Mouse (Mus musculus): ENCODE results near the gene Slx1b. TPM values are rescaled to one million over a fixed set of nuclear protein-coding genes. Genes with fewer than 3 reads are reported as not detected.

Gene Slx1b
- total RNA-seq, 1 experiment = 22.3 TPM

GRCm38 (mm10) chr7:126704121-126704980 lies 8.8 kb upstream of the Slx1b start:
- in situ Hi-C loops (cut with MboI; ENCODE audit: low sequenced_read_pairs in 2 of 2, unreplicated experiment in 2 of 2) = no loop called here
- peaks cover 5% of the 10 kb centered on the region for H3K36me3 ChIP-seq (ENCODE audit: control insufficient read depth, insufficient read depth, low read length, poor library complexity, severe bottlenecking)
- peaks cover 3 to 10% of the 10 kb centered on the region in 2 experiments; a peak in 1 of 4 replicates for H3K4me1 ChIP-seq (ENCODE audit: control insufficient read depth in 2 of 2, insufficient read depth in 2 of 2, low read length in 2 of 2, poor library complexity in 1 of 2)
- no peak for DNase-seq (ENCODE audit: low read depth, low spot score)
- H3K9ac ChIP-seq (ENCODE audit: insufficient read depth, low read depth, low read length, poor library complexity, severe bottlenecking) = peak overlapping the region; percentile 32; the same call in 1 of the 2 replicates
- TF ChIP-seq ZC3H11A (IDR thresholded peaks at IDR 0.05; ENCODE audit: borderline replicate concordance, low read depth, low read length) = no peak
- TF ChIP-seq ZNF384 (IDR thresholded peaks at IDR 0.05; ENCODE audit: low read depth, low read length) = no peak
- no peak for TF ChIP-seq HCFC1 (IDR thresholded peaks at IDR 0.05; ENCODE audit: borderline replicate concordance, insufficient read depth, low read length)
- no peak for TF ChIP-seq CHD2 (IDR thresholded peaks at IDR 0.05; ENCODE audit: low read depth, low read length)
- TF ChIP-seq MAFK (IDR thresholded peaks at IDR 0.05; ENCODE audit: insufficient read depth, low read depth, low read length) = no peak
- H3K27ac ChIP-seq (ENCODE audit: insufficient read depth, low read depth, low read length, poor library complexity, severe bottlenecking) = no peak overlapping the region
- H3K4me3 ChIP-seq (ENCODE audit: insufficient read depth in 1 of 2, low read depth in 1 of 2, low read length in 2 of 2, poor library complexity in 1 of 2, severe bottlenecking in 1 of 2) = peak overlapping the region; percentile 61 to 75
- H3K9me3 ChIP-seq (ENCODE audit: control insufficient read depth, insufficient read depth, low read depth, low read length) = no peaks in the 10 kb centered on the region

- Histone ChIP-seq H3K9ac (ENCODE audit: insufficient read depth, low read depth, low read length, poor library complexity, severe bottlenecking) (no peak overlapping the region), H3K9me3 (ENCODE audit: control insufficient read depth, insufficient read depth, low read depth, low read length) (no peaks in the 10 kb centered on the region), H3K36me3 (ENCODE audit: control insufficient read depth, insufficient read depth, low read length, poor library complexity, severe bottlenecking) (peaks cover 9% of the 10 kb centered on the region), H3K27ac (ENCODE audit: insufficient read depth, low read depth, low read length, poor library complexity, severe bottlenecking) (no peak overlapping the region), H3K4me1 (ENCODE audit: control insufficient read depth in 2 of 2, insufficient read depth in 2 of 2, low read length in 2 of 2, poor library complexity in 1 of 2) (peaks cover 3 to 10% of the 10 kb centered on the region in 2 experiments; a peak in 1 of 4 replicates), H3K4me3 (ENCODE audit: insufficient read depth in 1 of 2, low read depth in 1 of 2, low read length in 2 of 2, poor library complexity in 1 of 2, severe bottlenecking in 1 of 2) (no peak overlapping the region)
- no peak for TF ChIP-seq MAFK (IDR thresholded peaks at IDR 0.05; ENCODE audit: insufficient read depth, low read depth, low read length)
- no peak for DNase-seq (ENCODE audit: low read depth, low spot score)
- in situ Hi-C loops (cut with MboI; ENCODE audit: low sequenced_read_pairs in 2 of 2, unreplicated experiment in 2 of 2) = no loop called here
Measured at GRCm38 (mm10) chr7:126703757-126704077, 8.1 kb upstream of the Slx1b start.

- H3K27ac ChIP-seq (ENCODE audit: insufficient read depth, low read depth, low read length, poor library complexity, severe bottlenecking) = no peak overlapping the region
- no peak overlapping the region for H3K4me3 ChIP-seq (ENCODE audit: insufficient read depth in 1 of 2, low read depth in 1 of 2, low read length in 2 of 2, poor library complexity in 1 of 2, severe bottlenecking in 1 of 2)
- H3K9ac ChIP-seq (ENCODE audit: insufficient read depth, low read depth, low read length, poor library complexity, severe bottlenecking) = no peak overlapping the region
- H3K36me3 ChIP-seq (ENCODE audit: control insufficient read depth, insufficient read depth, low read length, poor library complexity, severe bottlenecking) = peaks cover 9% of the 10 kb centered on the region
- H3K9me3 ChIP-seq (ENCODE audit: control insufficient read depth, insufficient read depth, low read depth, low read length) = no peaks in the 10 kb centered on the region
- TF ChIP-seq CHD2 (IDR thresholded peaks at IDR 0.05; ENCODE audit: low read depth, low read length) (no peak), ZC3H11A (IDR thresholded peaks at IDR 0.05; ENCODE audit: borderline replicate concordance, low read depth, low read length) (no peak), HCFC1 (IDR thresholded peaks at IDR 0.05; ENCODE audit: borderline replicate concordance, insufficient read depth, low read length) (no peak), MAFK (IDR thresholded peaks at IDR 0.05; ENCODE audit: insufficient read depth, low read depth, low read length) (no peak), ZNF384 (IDR thresholded peaks at IDR 0.05; ENCODE audit: low read depth, low read length) (no peak)
- in situ Hi-C loops (cut with MboI; ENCODE audit: low sequenced_read_pairs in 2 of 2, unreplicated experiment in 2 of 2) = no loop called here
- H3K4me1 ChIP-seq (ENCODE audit: control insufficient read depth in 2 of 2, insufficient read depth in 2 of 2, low read length in 2 of 2, poor library complexity in 1 of 2) = peaks cover 3 to 10% of the 10 kb centered on the region in 2 experiments; a peak in 1 of 4 replicates
- DNase-seq (ENCODE audit: low read depth, low spot score) = no peak
Measured at GRCm38 (mm10) chr7:126702861-126703756, 7.5 kb upstream of the Slx1b start.

GRCm38 (mm10) chr7:126702358-126702757 lies 6.8 kb upstream of the Slx1b start:
- Histone ChIP-seq H3K4me1 (ENCODE audit: control insufficient read depth in 2 of 2, insufficient read depth in 2 of 2, low read length in 2 of 2, poor library complexity in 1 of 2) (peaks cover 3 to 10% of the 10 kb centered on the region in 2 experiments; a peak in 1 of 4 replicates), H3K4me3 (ENCODE audit: insufficient read depth in 1 of 2, low read depth in 1 of 2, low read length in 2 of 2, poor library complexity in 1 of 2, severe bottlenecking in 1 of 2) (no peak overlapping the region), H3K9ac (ENCODE audit: insufficient read depth, low read depth, low read length, poor library complexity, severe bottlenecking) (no peak overlapping the region), H3K36me3 (ENCODE audit: control insufficient read depth, insufficient read depth, low read length, poor library complexity, severe bottlenecking) (peaks cover 9% of the 10 kb centered on the region), H3K27ac (ENCODE audit: insufficient read depth, low read depth, low read length, poor library complexity, severe bottlenecking) (no peak overlapping the region), H3K9me3 (ENCODE audit: control insufficient read depth, insufficient read depth, low read depth, low read length) (no peaks in the 10 kb centered on the region)
- TF ChIP-seq ZNF384 (IDR thresholded peaks at IDR 0.05; ENCODE audit: low read depth, low read length) = no peak
- no peak for TF ChIP-seq CHD2 (IDR thresholded peaks at IDR 0.05; ENCODE audit: low read depth, low read length)
- no peak for TF ChIP-seq HCFC1 (IDR thresholded peaks at IDR 0.05; ENCODE audit: borderline replicate concordance, insufficient read depth, low read length)
- in situ Hi-C loops (cut with MboI; ENCODE audit: low sequenced_read_pairs in 2 of 2, unreplicated experiment in 2 of 2) = no loop called here
- no peak for DNase-seq (ENCODE audit: low read depth, low spot score)

All from ES-E14 (cell line).